Mouse (Mus musculus): ENCODE results near the gene Oas1a.

GRCm38 (mm10) chr5:120870081-120870480 is 37.2 kb downstream of the Oas1a start:
- TF ChIP-seq CTCF (IDR thresholded peaks at IDR 0.05), result no peak
- no peak for TF ChIP-seq EP300 (IDR thresholded peaks at IDR 0.05)

Data from lung, postnatal 0 days (tissue).